Mouse (Mus musculus): ENCODE results near the gene Tmem63a.
"Not testable (repeated sequence)": the region's sequence is repeated elsewhere in the genome, so short reads cannot be mapped to it uniquely, and the experiment has no call there.

Tmem63a gene

DNA sequence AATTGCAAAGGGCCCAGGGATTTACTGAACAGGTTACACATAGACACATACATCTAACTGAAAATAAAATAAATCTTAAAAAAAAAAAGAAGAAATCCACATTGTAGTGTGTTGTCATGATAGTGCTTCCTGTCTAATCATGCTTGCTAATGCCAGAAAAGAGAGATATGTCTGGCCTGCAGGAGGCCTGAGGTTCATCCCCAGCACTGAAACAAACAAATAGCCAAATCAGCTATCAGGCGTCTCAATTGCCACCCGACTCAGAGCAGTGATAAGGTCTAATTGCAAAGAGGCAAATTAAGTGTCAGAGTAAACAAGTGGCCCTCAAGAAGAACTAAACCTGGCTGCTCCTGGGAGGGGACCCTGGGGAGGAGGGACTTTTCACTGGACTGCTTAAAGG, 12.5 kb upstream of the Tmem63a start:
- no peak for DNase-seq

DNA sequence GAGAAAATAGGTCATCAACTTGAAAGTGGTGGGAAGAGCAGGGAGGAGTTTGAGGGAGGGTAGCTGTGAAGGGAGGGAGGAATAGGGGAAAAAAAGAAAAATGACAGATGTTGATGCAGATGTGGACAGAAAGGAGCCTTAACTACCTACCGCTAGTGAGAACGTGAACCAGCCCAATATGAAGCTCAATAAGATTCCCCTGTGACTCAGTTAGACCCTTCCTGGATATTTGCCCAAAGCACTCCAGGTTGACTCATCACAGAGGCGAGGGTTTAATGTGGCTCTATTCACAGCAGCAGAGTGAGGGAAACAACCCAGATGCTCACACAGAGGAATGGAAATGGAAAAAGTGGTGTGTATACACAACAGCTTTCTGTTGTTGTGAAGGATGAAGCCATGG, 11.0 kb upstream of the Tmem63a start:
- DNase-seq = no peak

GRCm38 (mm10) chr1:180933659-180934058, 8.5 kb upstream of the Tmem63a start:
- no peak for DNase-seq

DNA sequence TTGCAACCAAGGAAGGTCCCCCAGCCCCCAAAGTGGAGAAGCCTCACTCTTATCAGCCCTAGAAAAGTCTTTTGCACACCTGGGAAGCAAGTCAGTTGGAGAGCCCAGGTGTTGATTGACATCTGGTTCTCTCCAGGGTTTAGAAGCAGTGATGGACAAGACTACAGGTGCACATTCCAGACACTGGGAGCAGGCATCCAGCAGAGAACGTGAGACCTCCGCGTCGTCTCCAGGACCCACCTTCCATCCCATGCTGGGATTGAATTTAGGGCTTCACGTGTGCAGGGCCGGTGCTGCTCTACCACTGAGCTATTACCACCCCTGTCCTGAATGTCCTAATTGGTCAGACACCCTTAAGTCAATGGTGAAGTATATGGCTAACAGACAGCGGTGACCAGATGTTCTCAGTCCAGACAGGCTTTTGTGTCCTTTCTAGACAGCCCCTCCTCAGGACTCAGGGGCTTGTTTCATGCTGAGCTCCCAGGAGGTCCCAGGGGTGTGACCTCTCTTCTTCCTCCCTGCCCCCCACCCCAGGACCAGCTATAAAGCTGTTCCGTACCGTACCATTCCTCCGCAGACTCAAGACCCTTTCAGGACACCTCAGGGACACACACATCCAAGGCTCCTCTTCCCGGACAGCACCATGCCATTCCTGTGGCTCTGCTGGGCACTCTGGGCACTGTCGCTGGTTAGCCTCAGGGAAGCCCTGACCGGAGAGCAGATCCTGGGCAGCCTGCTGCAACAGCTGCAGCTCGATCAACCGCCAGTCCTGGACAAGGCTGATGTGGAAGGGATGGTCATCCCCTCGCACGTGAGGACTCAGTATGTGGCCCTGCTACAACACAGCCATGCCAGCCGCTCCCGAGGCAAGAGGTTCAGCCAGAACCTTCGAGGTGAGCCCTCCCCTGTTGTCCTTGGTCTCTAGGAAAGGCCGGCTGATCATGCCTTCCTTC, 7.4 kb upstream of the Tmem63a start, which contains the start of gene Lefty1:
Lefty1 (plus strand) TSS at position 556 of the 953 bp plus-strand sequence.
- no peak for DNase-seq

- not testable (repeated sequence) for DNase-seq
Measured at GRCm38 (mm10) chr1:180936610-180937398, 5.3 kb upstream of the Tmem63a start.

GRCm38 (mm10) chr1:180937631-180938030, 4.5 kb upstream of the Tmem63a start:
- not testable (repeated sequence) for DNase-seq

DNA sequence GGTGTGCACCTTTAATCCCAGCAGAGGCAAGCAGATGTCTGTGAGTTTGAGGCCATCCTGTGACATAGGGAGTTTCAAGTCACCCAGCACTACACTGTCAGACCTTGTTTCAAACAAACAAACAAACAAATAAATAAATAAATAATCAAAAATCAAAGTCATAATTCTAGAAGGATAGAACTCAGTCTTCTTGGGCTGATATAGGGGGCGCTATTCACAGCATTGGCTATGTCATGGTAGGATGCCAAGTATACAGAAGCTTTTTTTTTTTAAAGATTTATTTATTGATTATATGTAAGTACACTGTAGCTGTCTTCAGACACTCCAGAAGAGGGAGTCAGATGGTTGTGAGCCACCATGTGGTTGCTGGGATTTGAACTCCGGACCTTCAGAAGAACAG, 3.4 kb upstream of the Tmem63a start:
- not testable (repeated sequence) for DNase-seq

GRCm38 (mm10) chr1:180940776-180941460, 1.2 kb upstream of the Tmem63a start:
- DNase-seq = no peak

DNA sequence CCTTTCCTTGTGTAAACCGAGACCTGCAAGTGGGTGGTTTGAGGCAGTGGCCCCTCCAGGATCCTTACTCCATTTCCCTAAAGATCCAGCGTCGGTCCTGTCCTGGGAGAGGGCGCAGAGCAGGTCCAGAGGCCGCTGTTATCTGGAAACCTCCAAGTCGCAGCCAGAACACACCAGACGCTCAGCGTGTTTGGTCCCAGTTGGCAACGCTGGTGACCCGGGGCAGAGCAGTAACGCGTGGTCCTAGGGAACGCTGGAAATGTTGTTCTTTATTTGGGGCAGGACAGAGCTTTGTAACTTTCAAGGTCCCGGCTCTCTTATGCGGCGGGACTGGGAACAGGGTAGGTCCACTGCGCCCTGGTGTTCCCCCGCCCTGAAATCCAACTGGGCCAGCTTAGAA, 418 bp upstream of the Tmem63a start:
- no peak for DNase-seq

GRCm38 (mm10) chr1:180943032-180943644, 994 bp downstream of the Tmem63a start:
- DNase-seq = no peak

DNA sequence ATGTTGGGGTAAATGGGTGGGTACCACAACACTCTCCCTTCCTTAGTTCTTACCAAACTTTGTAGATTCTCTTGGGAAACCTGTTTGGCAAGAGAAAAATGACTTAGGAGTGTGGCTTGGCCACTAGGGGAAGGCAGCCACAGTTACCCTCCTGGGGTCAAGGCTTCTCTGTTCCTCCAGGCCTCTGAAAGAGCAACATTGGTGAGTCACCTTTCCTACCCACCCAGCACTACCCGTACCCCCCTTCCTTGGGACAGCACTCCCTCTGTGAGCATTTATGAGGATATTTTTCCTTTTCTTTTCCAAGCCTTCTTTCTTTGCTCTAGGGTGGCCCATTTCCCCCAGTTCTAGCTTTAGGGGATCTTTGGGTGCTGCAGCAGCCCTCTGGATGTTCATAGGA, 1.8 kb downstream of the Tmem63a start:
- DNase-seq = no peak

- DNase-seq = no peak
Measured at GRCm38 (mm10) chr1:180944553-180944952, 2.4 kb downstream of the Tmem63a start.

GRCm38 (mm10) chr1:180945001-180945980, 3.1 kb downstream of the Tmem63a start:
- no peak for DNase-seq

DNA sequence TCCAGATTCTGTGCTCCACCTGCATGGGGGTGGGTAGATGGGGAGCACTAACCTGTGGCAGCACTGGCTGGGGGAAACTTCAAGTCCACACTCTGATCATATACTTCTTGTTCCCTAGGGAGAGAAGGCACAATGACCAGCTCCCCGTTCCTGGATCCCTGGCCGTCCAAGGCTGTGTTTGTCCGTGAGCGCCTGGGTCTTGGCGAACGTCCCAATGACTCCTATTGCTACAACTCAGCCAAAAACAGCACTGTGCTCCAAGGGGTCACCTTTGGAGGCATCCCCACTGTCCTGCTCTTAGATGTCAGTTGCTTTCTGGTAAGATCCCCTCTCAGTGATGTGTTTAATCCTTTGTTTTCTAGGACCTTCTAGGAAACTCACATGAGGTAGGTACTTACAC, 4.3 kb downstream of the Tmem63a start:
- DNase-seq = no peak

DNA sequence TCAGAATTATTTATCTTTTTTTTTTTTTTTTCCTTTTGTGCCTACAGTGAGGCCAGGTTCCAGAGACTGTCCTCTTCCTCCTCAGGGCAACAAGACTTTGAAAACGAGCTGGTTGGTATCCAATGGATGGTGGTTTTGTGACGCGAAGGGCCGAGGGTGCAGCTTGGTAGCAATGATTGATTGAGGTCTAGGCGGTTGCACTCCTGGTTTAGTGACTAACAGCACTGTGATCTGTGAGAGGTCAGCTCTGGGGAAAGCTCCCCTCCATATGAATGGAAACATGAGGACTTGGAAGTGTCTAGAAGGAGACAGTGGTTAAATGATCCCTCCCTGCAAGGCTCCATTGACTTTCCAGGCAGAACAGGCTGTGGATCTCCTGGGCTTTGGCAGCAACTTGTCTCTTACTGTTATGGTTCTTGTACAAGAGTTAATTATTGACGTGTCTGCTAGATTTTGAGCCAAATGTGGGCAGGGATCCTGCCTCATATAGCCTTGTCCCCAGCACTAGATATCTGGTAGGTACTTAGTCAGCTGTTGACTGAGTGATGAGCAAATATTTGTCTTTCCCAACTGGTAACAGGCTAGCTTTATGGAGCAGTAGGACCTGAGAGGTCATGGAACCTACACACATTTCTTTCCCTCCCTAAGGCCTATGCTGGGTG, 10.1 kb downstream of the Tmem63a start:
- no peak for DNase-seq

DNA sequence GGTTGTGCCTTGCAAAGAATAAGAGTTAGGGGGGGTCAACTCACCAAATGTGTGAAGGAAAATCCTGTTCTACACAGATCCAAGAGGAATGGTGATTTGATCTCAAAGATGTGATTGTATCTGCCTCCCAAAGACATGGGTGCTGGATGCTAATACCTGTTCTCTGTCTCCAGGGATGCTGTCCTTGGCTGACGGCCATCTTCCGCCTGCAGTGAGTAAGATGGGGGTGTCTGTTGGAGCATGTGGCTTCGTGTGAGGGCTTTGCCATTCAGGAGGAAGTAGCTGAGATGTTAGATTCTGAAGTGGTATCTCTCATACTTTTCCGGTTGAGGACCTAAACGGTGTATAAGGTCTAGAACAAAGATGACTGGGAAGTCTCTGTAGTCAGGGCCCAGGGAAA, 10.7 kb downstream of the Tmem63a start:
- DNase-seq = no peak

GRCm38 (mm10) chr1:180956401-180956800, 14.3 kb downstream of the Tmem63a start:
- DNase-seq = no peak

GRCm38 (mm10) chr1:180956973-180957381, 14.8 kb downstream of the Tmem63a start:
- peak in 1 of 2 experiments; percentile 19 for DNase-seq

DNA sequence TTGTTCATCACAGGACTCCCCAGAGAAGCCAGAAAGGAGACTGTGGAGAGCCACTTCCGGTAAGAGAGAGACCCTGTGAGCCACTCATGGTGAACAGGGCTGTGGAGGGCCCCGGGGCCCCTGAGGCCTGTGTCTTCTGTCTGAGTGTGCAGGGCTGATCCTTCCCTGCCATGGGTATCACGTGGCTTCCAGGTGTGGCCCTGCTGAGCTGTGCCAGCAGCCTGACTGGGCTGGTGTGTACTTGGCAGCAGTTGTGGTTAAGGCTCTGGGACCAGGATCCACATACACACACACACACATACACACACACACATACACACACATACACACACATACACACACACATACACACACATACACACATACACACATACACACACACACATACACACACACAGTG, 15.8 kb downstream of the Tmem63a start:
- no peak for DNase-seq

DNA sequence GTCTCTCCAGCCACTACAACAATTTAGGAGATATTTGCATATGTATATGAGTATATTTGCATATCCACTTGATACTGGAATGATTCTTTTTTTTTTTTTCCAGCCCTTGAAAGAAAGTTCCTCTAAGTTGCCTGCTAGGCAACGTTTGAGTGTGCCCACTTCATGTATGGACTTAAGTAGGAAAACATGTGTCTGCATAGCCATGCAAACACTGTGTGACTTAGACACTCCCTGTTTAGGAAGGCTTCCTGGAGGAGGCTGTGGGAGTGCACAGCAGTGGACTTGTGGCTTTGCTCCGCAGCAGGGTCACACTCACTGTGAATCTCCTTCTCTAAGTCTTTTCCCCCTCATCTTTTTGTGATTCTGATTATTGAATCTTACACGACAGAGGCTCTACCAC, 16.7 kb downstream of the Tmem63a start:
- DNase-seq = no peak

GRCm38 (mm10) chr1:180965786-180966185, 23.6 kb downstream of the Tmem63a start:
- no peak for DNase-seq
